Mouse (Mus musculus) T-helper 2 cell (primary cell): ENCODE results near the gene Flot1.

ENCODE experiments used
- in situ Hi-C: fragments of 300-600 bp; cut with MboI, MseI; formaldehyde crosslinking; loops from one replicate; pipeline ENCODE4 v1.15.1; 2025; ENCODE audit warnings: high pct_unique_total_duplicates

Flot1 gene

DNA sequence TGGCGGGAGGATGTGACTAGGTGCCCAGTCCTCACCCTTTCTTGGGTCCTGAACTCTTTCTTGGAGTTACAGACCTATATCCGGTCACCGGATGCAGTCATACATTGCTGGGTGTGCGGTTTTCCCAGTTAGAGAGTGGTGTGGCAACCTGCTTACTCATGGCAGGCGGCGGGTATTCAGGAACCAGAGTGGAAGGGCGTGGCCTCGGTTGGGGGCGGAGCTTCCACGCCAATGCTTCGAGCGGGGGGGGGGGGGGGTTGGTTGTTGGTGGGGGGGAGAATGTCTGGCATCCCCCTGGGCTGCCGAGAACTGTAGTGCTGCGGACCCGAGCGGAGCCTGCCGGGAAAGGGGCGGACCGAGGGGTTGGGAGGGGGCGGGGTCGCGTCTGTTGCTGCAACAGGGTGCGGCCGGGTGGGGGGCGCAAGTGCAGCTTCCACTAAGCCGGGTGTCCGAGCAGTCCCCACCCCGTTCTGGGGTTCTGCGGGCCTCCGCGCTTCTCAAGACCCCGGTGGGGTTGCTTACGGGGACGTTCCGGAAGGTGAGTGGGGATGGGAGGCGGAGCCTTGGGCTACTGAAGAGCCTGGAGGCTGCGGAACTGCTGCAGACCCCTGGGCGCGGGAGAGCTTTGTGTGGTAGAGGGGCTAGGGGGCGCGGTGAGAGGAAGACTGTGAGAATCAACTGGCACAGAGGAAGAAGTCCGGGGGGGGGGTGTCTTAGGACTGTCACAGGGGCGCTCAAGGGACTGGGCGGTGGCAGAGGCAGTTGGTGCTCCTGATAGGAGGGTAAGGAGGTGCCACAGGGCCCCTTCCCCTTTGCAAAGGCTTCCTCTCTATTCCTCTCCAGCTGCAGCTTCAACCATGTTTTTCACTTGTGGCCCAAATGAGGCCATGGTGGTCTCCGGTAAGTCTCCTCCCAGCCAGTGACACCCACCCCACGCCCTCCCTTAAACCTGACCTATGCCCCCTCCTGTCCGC, at the start of gene Flot1:
TSS of gene Flot1 (plus strand) at position 267 of the 974 bp plus-strand sequence.
- in situ Hi-C loops: no loop called here

DNA sequence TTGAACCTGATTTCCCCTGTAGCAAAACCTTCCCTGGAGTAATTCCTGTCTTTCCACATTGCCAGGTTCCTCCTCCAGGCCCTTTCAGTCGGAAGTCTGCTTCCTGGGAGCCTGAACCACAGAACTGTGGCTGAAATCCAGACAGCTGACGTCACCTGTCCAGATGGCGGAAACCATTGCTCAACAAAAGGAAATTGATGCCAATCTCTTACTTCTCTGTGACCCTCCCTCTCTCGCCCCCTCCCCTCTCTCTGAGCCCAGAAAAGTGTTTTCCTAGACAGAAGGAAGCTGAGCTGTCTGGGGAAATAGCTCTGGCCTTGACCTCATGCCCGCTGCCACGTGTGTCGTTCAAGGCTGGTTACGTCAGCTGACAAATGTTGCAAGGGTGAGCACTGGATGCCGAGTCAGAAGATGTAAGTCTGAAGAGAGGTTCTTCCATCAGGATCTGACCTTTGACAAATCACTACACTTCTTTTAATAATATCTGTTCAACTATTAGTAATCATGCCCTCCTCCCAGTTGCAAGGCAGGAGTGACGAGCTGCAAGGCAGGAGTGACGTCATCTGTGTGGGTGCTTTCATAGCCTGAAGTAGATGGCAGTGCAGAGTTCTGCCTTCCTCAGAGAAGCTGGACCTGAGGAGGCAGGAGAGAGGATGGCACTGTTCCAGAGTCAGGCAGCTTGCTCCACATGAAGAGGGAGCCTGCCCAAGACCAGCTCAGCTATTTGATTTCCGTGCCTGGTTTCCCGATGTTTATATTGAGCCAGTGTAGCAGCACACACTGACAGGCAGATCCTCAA, 46.0 kb upstream of the Flot1 start:
- in situ Hi-C loops: loop anchor here (5.0 kb wide), 1 partner anchor 40 kb away; no protein-coding TSS in a partner anchor

DNA sequence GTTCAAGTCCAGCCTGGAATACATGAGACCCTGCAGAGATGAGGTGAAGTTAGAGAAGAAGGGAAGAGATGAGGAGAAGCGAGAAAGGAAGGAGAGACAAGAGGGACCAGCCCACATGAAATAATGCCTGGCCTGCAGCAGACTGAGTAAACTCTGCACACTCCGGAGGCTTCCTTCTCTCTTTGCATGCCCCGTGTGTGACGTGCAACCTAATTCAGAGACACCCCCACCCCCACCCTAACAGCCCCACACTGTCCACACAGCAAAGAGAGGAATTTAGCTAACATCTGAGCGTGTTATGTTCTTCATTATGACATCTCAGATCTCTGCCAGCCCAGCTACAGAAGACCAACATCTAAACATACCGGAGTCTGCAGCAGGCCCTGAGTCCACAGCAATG, 44.1 kb upstream of the Flot1 start:
- in situ Hi-C loops: loop anchor here (5.0 kb wide), 1 partner anchor 42 kb away; no protein-coding TSS in a partner anchor

GRCm38 (mm10) chr17:35779466-35780205, 43.4 kb upstream of the Flot1 start:
- in situ Hi-C loops: loop anchor here (5.0 kb wide), 1 partner anchor 42 kb away; no protein-coding TSS in a partner anchor

DNA sequence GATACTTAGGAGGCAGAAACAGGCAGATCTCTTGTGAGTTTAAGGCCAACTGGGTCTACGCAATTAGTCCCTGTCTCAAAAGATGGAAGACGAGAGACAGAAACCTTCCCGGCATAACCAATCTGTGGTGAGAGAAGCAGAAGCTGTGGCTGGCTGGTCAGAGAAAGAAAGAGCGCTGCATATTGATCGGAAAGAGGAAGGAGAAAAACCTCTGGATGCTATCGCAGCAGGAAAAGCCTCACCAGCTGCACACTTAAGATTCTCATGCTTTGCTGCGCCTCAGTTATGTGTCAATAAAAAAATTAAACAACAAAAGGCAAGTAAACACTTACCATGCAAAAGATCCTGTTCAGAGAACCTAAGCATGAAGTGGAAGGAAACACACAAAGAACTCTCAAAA, 42.7 kb upstream of the Flot1 start:
- in situ Hi-C loops: no loop called here

GRCm38 (mm10) chr17:35782398-35782797, 40.6 kb upstream of the Flot1 start:
- in situ Hi-C loops: no loop called here

DNA sequence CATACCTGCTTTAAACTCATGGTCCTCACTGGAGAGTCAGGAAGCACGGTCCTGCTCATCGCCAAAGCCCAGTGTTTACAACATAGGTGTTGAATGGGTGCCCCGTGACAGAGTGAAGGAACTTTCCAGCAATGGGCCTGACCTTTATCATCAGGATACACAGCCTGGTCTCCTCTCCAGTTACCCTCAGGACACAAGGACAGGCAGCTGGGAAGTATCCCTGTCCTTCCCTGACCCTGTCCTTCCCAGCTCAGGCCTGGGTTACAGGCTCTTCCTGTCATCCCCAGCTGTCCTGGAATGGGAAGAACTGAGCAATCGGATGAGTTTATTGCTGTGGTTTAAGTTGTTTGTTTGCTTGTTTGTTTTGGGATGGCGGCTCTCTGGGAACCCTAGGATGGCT, 40.1 kb upstream of the Flot1 start:
- in situ Hi-C loops: no loop called here

DNA sequence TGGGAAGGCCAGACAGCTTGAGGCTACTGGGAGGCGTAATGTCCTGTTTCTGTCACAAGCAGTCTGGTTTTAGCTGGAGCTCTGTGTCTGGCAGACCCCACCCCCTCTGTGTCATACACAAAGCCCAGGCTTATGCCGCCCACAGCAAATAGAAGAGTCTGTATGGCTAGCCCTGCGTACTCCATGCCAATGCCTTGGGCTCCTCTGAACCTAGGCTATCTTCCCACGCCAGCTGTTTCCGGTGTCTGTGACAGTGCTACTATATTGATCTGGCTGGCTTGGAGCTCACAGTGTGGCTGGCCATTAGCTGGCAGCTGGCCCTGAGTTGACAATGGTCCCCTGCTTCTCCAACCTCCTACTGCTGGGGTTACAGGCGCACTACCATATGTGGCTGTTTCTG, 39.1 kb upstream of the Flot1 start:
- in situ Hi-C loops: no loop called here

- in situ Hi-C loops: no loop called here
Measured at GRCm38 (mm10) chr17:35785140-35785539, 37.9 kb upstream of the Flot1 start.

GRCm38 (mm10) chr17:35787493-35787892, 35.5 kb upstream of the Flot1 start:
- in situ Hi-C loops: no loop called here

DNA sequence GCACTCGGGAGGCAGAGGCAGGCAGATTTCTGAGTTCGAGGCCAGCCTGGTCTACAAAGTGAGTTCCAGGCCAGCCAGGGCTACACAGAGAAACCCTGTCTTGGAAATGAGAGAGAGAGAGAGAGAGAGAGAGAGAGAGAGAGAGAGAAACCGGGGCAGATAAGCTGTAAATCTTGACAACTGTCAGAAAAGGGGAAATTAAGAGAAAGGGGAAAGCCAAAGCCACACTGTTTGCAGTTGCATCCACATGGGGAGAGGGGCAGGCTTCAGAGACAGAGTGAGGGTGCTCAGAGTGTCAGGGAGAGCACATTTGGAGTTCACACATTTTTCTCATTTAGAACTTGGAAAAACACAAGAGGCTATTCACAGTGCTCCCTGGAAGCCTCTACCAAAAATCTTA, 35.0 kb upstream of the Flot1 start:
- in situ Hi-C loops: no loop called here

GRCm38 (mm10) chr17:35790933-35791332, 32.1 kb upstream of the Flot1 start:
- in situ Hi-C loops: no loop called here

GRCm38 (mm10) chr17:35792837-35793236, 30.2 kb upstream of the Flot1 start:
- in situ Hi-C loops: no loop called here

- in situ Hi-C loops: no loop called here
Measured at GRCm38 (mm10) chr17:35795099-35795498, 27.9 kb upstream of the Flot1 start.

DNA sequence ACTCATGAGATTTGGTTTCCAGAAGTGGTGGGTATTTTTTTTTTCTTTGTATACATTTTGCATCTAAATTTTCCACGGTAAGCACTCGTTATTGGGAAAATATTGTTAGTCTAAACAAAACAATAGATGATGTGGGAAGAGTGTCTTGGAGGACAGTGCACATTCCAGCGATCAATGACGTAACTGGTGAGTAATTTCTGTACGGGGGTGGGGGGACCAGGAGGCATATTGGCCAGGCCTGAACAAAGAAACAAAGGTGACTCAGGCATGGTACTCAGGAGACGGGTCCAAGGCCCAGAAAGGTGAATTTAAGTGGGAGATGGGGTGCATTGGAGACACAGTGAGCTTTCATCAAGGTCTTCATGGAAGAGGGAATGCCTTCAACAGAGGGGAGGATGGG, 27.4 kb upstream of the Flot1 start:
- in situ Hi-C loops: no loop called here

DNA sequence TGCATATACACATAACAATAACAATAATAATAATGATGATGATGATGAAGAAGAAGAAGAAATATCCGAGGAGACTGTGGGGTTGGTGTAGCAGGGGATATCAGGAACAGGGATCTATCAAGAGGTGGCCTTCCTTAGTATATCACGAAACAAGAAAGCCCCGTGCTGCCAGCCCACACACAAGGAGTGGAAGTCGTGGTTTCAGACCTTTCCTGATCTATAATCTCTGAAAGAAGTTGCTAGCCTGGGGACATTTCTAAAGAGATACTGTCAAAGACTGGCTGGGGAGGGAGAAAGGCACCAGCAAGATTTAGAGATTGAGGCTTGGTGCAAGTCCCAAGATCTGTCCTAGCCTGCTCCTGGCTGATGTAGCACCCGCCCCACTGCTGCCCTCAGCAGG, 26.2 kb upstream of the Flot1 start:
- in situ Hi-C loops: no loop called here

GRCm38 (mm10) chr17:35800905-35801304, 22.1 kb upstream of the Flot1 start:
- in situ Hi-C loops: no loop called here

GRCm38 (mm10) chr17:35803020-35803419, 20.0 kb upstream of the Flot1 start:
- in situ Hi-C loops: no loop called here

GRCm38 (mm10) chr17:35803858-35804399, 19.1 kb upstream of the Flot1 start:
- in situ Hi-C loops: no loop called here

DNA sequence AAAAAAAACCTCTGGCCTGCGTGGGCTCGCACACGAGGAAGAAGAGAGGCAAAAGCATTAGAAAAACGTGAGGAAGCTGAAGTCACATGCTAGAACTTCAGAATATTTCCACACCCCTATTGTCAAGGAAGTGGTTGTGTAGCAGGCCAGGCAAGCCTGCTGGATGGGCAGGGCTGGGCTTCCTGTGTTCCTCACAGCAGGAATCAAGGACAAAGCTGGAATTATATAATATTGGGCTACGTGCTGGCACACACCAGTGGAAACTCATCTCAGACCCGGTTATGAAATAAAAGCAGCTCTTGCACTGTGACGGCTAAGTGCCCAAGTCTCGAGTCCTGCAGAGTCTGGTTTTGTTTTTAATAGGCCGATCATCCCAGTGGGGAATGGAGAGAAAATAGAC, 15.0 kb upstream of the Flot1 start:
- in situ Hi-C loops: no loop called here

DNA sequence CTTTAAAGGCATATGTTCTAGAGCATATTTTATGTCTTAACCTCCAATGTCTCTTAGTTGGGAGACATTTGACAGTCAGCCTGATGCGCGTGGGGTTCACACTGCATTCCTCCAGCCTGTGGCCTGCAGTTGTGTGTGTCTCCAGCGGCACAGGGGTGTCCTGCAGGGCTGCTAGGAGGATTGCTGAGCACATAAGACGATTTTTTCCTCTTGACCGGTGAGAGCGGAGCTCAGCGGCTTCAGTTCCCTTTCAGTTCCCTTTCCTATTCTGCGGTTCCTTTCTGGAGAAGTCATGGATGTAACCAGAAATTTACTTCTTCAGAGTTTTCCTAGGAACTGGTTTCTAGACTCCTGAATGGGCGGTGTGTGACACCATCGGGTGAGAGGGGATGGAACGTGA, 13.6 kb upstream of the Flot1 start:
- in situ Hi-C loops: no loop called here
